8 mouse cellular contexts compared by ENCODE assay signal in the genomic region with DNA sequence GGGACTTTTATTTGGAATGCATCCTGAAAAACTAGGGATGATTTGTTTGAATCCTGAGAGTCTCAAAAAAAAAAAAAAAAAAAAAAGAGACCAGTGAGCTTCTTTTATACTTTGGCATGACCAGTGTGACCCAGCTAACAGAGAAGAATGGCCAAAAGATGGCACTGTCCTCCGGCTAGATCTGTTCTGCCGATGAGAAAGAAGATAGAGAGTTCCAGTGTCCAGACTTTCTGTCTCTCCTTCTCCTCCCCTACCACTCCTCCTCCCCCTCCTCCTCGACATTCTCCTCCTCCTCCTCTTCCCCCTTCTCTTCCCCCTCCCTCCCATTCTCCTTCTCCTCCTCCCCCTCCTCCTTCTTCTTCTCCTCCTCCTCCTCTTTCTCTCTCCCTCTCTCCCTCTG.
DNase-seq lines count a peak whose midpoint lies in the region; ATAC-seq lines count a peak whose summit lies in the region.

No protein-coding gene starts in this region.

- H3K27me3 ChIP-seq in heart, embryonic 10.5 days (ENCODE audit: insufficient read depth, poor library complexity, severe bottlenecking) = no peaks in the 10 kb centered on the region
- H3K27me3 ChIP-seq in midbrain, embryonic 14.5 days (ENCODE audit: control insufficient read depth, insufficient read depth, low read length) = no peaks in the 10 kb centered on the region
- no peaks in the 10 kb centered on the region for H3K27me3 ChIP-seq in midbrain, embryonic 10.5 days (ENCODE audit: low read depth, poor library complexity, severe bottlenecking)
- H3K27me3 ChIP-seq in embryonic facial prominence, embryonic 11.5 days (ENCODE audit: control insufficient read depth, insufficient read depth, low read length) = no peaks in the 10 kb centered on the region
- H3K27me3 ChIP-seq in stomach, embryonic 16.5 days (ENCODE audit: control insufficient read depth, insufficient read depth, low read length) = no peaks in the 10 kb centered on the region
- H3K27me3 ChIP-seq in forebrain, embryonic 16.5 days (replicated peaks; ENCODE audit: control insufficient read depth, insufficient read depth, low read length) = no peaks in the 10 kb centered on the region

- DNase-seq in heart, embryonic 10.5 days (ENCODE audit: low spot score) = no peak
- DNase-seq in heart, adult 11 months = no peak
- DNase-seq in midbrain, embryonic 14.5 days = peak; percentile 48
- DNase-seq in midbrain, embryonic 10.5 days (ENCODE audit: low spot score) = no peak
- peak; percentile 23 for DNase-seq in embryonic facial prominence, embryonic 11.5 days (ENCODE audit: low spot score)
- no peak for DNase-seq in spleen, postnatal 36 days (ENCODE audit: low spot score in 2 of 2)

- no peak overlapping the region for H3K4me2 ChIP-seq in midbrain, embryonic 14.5 days (ENCODE audit: low read length)
- no peak overlapping the region for H3K4me2 ChIP-seq in embryonic facial prominence, embryonic 11.5 days (ENCODE audit: low read depth, low read length)
- H3K4me2 ChIP-seq in stomach, embryonic 16.5 days (ENCODE audit: low read depth, low read length) = no peak overlapping the region
- no peak overlapping the region for H3K4me2 ChIP-seq in forebrain, embryonic 16.5 days (ENCODE audit: low read length)

- no peak for ATAC-seq in midbrain, embryonic 14.5 days (ENCODE audit: low FRiP score, low TSS enrichment)
- ATAC-seq in embryonic facial prominence, embryonic 11.5 days (replicated peaks; ENCODE audit: insufficient number of reproducible peaks, low FRiP score, low TSS enrichment, low read depth) = no peak
- no peak for ATAC-seq in stomach, embryonic 16.5 days (ENCODE audit: insufficient read depth, low FRiP score)
- no peak for ATAC-seq in forebrain, embryonic 16.5 days

- H3K27ac ChIP-seq in heart, embryonic 10.5 days = peak overlapping the region; percentile 88; the same call in 1 of the 2 replicates
- no peak overlapping the region for H3K27ac ChIP-seq in midbrain, embryonic 14.5 days (replicated peaks; ENCODE audit: low read depth, low read length)
- no peak overlapping the region for H3K27ac ChIP-seq in midbrain, embryonic 10.5 days (replicated peaks)
- no peak overlapping the region for H3K27ac ChIP-seq in embryonic facial prominence, embryonic 11.5 days (replicated peaks; ENCODE audit: low read depth, low read length)
- H3K27ac ChIP-seq in stomach, embryonic 16.5 days (ENCODE audit: low read length) = peak overlapping the region; percentile 86
- no peak overlapping the region for H3K27ac ChIP-seq in forebrain, embryonic 16.5 days (ENCODE audit: low read length)

- no peaks in the 10 kb centered on the region for H3K36me3 ChIP-seq in heart, embryonic 10.5 days
- no peaks in the 10 kb centered on the region for H3K36me3 ChIP-seq in midbrain, embryonic 14.5 days (ENCODE audit: control insufficient read depth, insufficient read depth, low read length)
- H3K36me3 ChIP-seq in midbrain, embryonic 10.5 days = no peaks in the 10 kb centered on the region
- no peaks in the 10 kb centered on the region for H3K36me3 ChIP-seq in embryonic facial prominence, embryonic 11.5 days (replicated peaks; ENCODE audit: control insufficient read depth, insufficient read depth, low read depth, low read length)
- no peaks in the 10 kb centered on the region for H3K36me3 ChIP-seq in stomach, embryonic 16.5 days (ENCODE audit: control insufficient read depth, insufficient read depth, low read length)
- no peaks in the 10 kb centered on the region for H3K36me3 ChIP-seq in forebrain, embryonic 16.5 days (ENCODE audit: control insufficient read depth, insufficient read depth)

- H3K4me3 ChIP-seq in heart, embryonic 10.5 days = no peak overlapping the region
- no peak overlapping the region for H3K4me3 ChIP-seq in midbrain, embryonic 14.5 days (replicated peaks; ENCODE audit: low read depth, low read length)
- H3K4me3 ChIP-seq in midbrain, embryonic 10.5 days = no peak overlapping the region
- H3K4me3 ChIP-seq in embryonic facial prominence, embryonic 11.5 days (ENCODE audit: low read depth, low read length) = no peak overlapping the region
- no peak overlapping the region for H3K4me3 ChIP-seq in stomach, embryonic 16.5 days (replicated peaks; ENCODE audit: low read length)
- no peak overlapping the region for H3K4me3 ChIP-seq in forebrain, embryonic 16.5 days (replicated peaks; ENCODE audit: low read length)

- 15% methylated on average over 3 of the region's 3 CpGs for WGBS in heart, embryonic 10.5 days
- 29% methylated on average over 3 of the region's 3 CpGs for WGBS in midbrain, embryonic 14.5 days
- WGBS in midbrain, embryonic 10.5 days = 31% methylated on average over 3 of the region's 3 CpGs
- 26% methylated on average over 3 of the region's 3 CpGs for WGBS in embryonic facial prominence, embryonic 11.5 days
- 13% methylated on average over 3 of the region's 3 CpGs for WGBS in stomach, embryonic 16.5 days
- WGBS in forebrain, embryonic 16.5 days = 32% methylated on average over 3 of the region's 3 CpGs

- no peaks in the 10 kb centered on the region; the same call in 1 of the 2 replicates for H3K9me3 ChIP-seq in heart, embryonic 10.5 days
- H3K9me3 ChIP-seq in midbrain, embryonic 14.5 days (ENCODE audit: control insufficient read depth, low read length) = no peaks in the 10 kb centered on the region
- H3K9me3 ChIP-seq in midbrain, embryonic 10.5 days (replicated peaks) = no peaks in the 10 kb centered on the region
- H3K9me3 ChIP-seq in embryonic facial prominence, embryonic 11.5 days (replicated peaks; ENCODE audit: control insufficient read depth, low read length) = no peaks in the 10 kb centered on the region
- no peaks in the 10 kb centered on the region for H3K9me3 ChIP-seq in stomach, embryonic 16.5 days (replicated peaks; ENCODE audit: control insufficient read depth, low read length)
- H3K9me3 ChIP-seq in forebrain, embryonic 16.5 days (ENCODE audit: control insufficient read depth, low read length) = no peaks in the 10 kb centered on the region

- peaks cover 24% of the 10 kb centered on the region for H3K4me1 ChIP-seq in heart, embryonic 10.5 days
- H3K4me1 ChIP-seq in midbrain, embryonic 14.5 days (ENCODE audit: control insufficient read depth, insufficient read depth, low read length) = no peaks in the 10 kb centered on the region
- H3K4me1 ChIP-seq in midbrain, embryonic 10.5 days = peaks cover 13% of the 10 kb centered on the region
- H3K4me1 ChIP-seq in embryonic facial prominence, embryonic 11.5 days (ENCODE audit: control insufficient read depth, insufficient read depth, low read length) = no peaks in the 10 kb centered on the region
- H3K4me1 ChIP-seq in stomach, embryonic 16.5 days (ENCODE audit: control insufficient read depth, insufficient read depth, low read length) = 0 out of 2 replicates have a peak, but pooled peaks cover 6% of the 10 kb centered on the region
- H3K4me1 ChIP-seq in forebrain, embryonic 16.5 days (replicated peaks; ENCODE audit: control insufficient read depth, insufficient read depth, low read length) = peaks cover 3% of the 10 kb centered on the region

- H3K9ac ChIP-seq in midbrain, embryonic 14.5 days (replicated peaks; ENCODE audit: low read length) = no peak overlapping the region
- H3K9ac ChIP-seq in embryonic facial prominence, embryonic 11.5 days (replicated peaks; ENCODE audit: low read length) = no peak overlapping the region
- no peak overlapping the region for H3K9ac ChIP-seq in stomach, embryonic 16.5 days (ENCODE audit: low read length)
- no peak overlapping the region for H3K9ac ChIP-seq in forebrain, embryonic 16.5 days (replicated peaks; ENCODE audit: low read depth, low read length)

Comparison
In these comparisons a context has a peak if more than half of its experiments do, and no peak if none do; other contexts are left out.
1. DNase-seq: peak in midbrain, embryonic 14.5 days (single experiment) and embryonic facial prominence, embryonic 11.5 days (single experiment); none in heart, embryonic 10.5 days (single experiment), heart, adult 11 months (single experiment), midbrain, embryonic 10.5 days (single experiment) and spleen, postnatal 36 days (0 of 2).
2. H3K27ac ChIP-seq: peak in heart, embryonic 10.5 days (single experiment) and stomach, embryonic 16.5 days (single experiment); none in midbrain, embryonic 14.5 days (single experiment), midbrain, embryonic 10.5 days (single experiment), embryonic facial prominence, embryonic 11.5 days (single experiment) and forebrain, embryonic 16.5 days (single experiment).